Mouse (Mus musculus) heart, postnatal 36 days (tissue): ENCODE measurements at regions not wholly inside any gene's neighbourhood (a gene's known extent, or its start where the extent isn't known, plus 50 kb on each side); places are given as distances from the start of the nearest gene placed in this dataset.

Experiments
- DNase-seq, 2 experiments: peaks; one replicate each; pipeline ENCODE4 v3.0.0; 2021 to 2022
- intact Hi-C: fragments of 180-260 bp; cut with DNase I; formaldehyde crosslinking; loops from one replicate; pipeline ENCODE4 v1.15.1; 2025

DNA sequence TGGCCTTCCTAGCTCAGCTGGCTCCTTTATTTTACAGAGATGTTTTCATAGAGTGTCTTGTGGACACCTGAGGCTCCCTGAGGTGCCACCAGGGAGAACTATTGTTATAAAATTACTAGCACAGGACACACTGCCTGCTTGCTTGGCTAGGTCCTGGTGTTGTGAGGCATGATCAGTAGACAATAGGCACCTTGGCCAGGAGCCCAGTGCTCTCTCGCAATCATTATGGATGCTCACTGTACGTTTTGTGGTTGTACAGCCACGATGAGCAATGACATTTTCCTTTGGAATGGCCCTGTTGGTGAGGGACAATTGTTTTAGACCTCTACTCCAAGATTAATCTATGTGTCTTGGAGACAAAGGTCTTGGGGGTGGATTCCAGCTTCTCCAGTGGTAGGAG, 83.3 kb upstream of the Id2 start:
- no peak for DNase-seq
- intact Hi-C loops = no loop called here

DNA sequence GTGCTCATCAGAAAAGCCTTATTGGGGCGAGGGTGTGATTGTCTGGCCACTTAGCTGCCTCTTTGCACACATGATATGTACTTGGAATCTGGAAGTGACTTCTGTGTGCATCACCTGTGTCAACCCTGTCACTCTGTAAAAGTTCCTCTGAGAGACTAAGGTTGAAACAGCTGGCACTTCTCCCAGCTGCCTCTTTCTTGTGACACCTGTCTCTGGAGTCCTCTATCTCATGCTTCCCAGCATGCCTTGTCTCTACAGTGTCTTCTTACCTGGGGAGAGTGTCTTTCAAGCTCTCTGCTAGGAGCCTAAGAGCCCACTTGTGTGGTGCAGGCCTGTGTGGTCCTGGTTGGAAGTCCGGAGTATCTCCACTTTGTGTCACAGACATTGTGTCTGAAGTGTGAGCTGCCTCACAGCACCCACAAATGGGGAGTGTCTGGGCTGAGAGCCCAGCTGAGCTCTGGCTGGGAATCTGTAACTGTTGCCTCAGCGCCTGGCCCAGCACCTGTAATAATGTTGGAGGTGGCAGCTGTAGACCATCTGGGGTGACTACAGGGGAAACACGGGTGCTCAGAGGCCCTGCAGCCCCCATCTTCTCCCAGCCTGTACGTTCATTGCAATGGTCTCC, 81.7 kb upstream of the Id2 start:
- no peak for DNase-seq
- intact Hi-C loops = no loop called here

DNA sequence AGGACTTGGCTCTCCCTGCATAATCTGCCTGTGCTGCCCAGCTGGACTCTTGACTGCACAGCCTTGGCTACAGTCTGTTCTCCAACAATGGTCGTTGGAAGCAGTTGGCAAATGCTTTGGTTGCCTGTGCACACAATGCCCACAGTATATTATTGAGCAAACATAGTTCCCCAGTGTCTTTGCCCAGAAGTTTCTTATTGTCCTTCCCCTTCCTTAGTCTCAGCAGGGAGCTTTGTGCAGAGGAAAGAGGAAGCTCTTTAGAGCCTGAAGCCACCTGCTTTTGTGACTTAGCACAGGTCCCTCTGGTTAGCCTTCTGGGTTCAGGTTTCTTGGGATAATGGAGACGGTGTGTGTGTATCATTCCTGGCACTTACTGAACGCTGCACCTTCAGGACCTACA, 80.9 kb upstream of the Id2 start:
- intact Hi-C loops = no loop called here

DNA sequence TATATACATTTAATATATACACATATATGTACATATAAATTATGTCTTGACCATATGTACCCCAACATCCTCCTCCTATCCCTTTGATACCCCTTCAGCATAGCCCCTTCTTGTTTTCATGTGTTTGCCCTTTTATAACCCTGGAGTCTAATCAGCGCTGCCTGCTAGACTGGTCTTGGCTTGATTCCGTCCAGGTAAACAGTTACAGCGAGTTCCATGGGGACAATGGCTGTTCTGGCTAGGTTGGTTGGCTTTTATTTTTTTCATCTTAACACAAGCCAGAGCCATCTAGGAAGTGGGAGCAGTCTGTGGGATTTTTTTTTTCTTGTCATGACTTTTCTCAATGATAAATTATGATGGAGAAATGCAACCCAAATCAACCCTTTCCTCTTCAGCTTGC, 79.6 kb upstream of the Id2 start:
- intact Hi-C loops = no loop called here
- no peak for DNase-seq

More for the DNA sequence above, 80.9 kb upstream of the Id2 start:
- DNase-seq = no peak

DNA sequence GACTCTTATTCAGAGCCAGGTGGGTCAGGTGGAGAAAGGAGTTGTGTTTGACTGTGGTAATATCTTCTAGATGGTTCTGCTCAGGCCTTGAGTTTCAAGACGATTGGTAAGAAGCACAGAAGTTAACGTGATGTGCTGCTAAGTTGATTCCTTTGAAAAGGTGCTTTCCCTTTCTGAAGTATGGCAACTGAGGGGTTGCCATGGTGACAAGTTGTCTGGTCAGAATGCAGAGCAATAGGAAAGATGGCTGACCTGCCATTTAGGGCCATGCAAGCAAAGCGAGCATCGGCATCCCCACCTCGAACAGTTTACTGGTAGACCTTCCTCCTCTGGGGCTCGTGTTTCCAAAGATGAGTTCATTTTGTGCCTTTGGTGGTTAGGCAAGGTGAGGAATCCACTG, 76.1 kb upstream of the Id2 start:
- DNase-seq = no peak
- intact Hi-C loops = no loop called here

DNA sequence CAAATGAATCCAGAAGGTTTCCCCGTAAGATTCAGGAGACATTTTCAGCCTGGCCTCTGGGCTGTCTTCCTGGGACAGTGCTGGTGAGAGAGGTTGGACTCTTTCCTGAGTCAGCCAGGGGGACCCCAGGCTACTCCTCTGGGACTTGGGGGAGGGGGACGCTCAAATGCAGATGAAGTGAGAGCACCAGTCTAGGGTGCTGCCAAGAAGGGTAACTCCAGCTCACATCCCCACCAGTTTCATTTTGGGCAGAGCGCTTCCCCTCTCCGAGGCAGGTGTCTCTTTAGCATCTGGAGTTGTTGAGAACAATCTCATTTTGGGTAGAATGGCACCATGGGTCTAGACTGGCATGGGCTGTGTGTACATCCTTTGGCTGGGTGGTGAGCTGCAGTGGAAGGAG, 75.5 kb upstream of the Id2 start:
- no peak for DNase-seq
- intact Hi-C loops = no loop called here

DNA sequence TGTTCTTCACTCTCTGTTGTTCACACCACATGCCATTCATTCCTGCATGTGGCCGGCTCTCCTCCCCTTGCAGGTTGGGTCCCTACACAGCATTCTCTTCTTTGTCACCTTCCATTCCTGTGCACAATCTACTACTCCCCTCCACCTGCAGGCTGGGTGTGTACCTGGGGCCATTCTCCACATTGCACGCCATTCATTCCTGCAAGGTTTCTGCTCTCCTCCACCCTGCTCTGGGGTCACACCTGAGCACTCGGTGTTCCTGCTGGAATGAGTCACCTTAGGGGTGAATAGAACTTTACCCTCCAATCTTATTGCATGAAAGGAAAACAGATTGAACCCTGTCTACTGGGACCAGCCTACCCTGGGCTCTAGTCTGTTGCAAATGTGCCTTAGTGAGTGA, 72.7 kb upstream of the Id2 start:
- intact Hi-C loops = no loop called here
- no peak for DNase-seq

DNA sequence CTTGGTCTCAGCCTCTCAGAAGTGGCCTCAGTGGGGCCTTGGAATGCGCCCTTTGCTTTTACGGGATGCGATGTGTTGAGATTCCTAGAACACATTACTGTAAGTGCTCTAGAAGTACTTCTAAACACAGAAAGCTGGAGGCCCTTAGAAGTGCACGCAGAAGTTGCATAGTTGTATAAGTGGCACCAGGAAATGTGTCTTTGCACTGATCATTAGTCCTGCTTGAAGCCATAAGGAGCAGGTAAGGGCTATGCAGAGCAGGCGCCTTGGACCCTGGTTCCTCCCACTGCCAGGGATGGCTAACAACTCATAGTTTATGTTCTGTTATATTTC, 71.2 kb upstream of the Id2 start:
- intact Hi-C loops = no loop called here
- DNase-seq = no peak

DNA sequence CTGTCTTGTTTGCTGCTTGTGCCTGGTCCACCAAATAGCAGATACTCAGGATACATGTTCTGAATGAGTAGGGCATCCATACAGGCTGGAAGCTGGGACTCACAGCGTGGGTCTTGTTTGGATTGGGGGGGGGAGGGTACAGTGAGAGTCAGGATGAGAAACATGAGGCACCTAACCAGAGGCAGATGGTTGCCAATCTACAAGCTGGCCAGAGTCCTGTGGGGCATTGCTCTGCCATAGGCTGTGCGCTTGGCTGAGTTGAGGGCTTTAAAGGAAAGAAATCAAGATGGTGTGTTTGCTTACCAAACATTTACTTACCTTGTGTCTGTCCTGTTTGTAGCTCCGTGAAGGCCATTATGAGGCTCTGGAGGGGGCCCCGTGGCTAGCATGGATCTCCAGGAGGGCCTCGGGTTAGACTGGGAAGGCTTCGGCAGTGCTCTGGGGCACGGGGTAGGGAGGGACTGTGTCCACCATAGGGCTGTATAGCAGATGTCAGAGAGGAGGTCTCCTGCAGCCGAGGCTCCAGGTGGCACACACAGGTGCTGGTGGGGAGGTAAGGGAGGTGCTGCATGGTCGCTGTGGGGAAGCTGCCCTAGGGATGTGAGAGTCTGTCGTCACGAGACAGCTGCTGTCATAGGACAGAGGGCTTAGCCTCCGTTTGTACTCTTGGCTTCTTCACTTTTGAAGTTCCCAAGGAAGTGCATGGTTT, 70.7 kb upstream of the Id2 start:
- DNase-seq = no peak
- intact Hi-C loops = no loop called here

DNA sequence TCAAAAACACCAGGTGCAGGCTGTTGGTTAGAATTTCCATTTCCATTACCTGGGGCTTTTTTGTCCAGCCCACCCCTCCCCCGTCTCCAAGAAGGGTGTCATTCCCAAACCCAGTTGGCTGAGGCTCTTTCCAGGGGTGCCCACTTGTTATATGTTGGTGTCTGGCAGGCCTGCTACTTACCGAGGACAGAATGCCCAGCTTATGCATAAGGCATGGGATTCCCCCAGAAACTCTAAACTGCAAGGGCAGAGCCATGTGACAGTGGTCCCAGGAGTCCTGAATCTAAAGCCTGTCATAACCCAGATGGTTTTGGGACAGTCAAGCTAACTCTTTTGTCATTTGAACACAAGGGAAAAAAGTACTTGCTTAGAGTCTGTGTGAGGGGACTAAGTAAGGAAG, 69.6 kb upstream of the Id2 start:
- intact Hi-C loops = no loop called here
- no peak for DNase-seq

DNA sequence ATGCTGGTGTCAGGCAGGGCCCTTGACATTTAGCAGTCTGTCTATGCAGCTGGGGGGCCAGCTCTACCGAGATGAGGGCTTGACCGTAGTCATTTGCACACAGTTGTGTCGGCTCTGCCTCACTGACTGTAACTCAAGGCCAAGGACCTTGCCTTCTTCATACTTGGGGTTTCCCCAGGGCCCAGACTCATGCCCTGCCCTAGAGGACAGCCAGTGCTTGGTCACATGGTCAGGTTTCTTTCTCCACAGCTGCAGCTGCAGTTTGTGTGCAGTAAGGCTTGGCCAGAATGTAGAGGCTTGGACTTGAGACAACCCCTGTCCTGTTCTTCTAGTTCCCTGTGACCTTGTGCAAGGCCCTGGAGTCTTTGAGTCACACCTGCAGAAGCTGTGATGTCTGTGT, 68.7 kb upstream of the Id2 start:
- DNase-seq = peak in 1 of 2 experiments; percentile 30
- intact Hi-C loops = no loop called here

DNA sequence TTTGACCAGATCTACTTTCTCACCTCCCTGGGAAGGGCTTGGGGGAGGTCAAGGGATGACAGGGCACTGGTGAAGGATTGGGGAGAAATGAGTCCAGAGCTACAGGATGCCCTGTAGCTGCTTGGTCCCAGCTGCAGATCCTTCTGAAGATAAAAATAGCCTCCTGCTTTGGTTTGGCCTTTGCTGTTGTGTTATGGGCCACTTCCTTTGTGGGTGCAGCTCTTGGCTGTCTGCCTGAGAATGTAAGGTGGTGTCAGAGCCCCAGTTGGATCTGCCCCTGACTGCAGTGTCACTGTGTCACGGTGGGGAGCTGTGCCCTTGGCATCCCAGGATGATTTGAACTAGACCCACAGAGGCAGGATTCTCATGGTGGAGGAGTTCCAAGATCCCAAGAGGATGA, 67.8 kb upstream of the Id2 start:
- intact Hi-C loops = no loop called here
- DNase-seq = no peak

DNA sequence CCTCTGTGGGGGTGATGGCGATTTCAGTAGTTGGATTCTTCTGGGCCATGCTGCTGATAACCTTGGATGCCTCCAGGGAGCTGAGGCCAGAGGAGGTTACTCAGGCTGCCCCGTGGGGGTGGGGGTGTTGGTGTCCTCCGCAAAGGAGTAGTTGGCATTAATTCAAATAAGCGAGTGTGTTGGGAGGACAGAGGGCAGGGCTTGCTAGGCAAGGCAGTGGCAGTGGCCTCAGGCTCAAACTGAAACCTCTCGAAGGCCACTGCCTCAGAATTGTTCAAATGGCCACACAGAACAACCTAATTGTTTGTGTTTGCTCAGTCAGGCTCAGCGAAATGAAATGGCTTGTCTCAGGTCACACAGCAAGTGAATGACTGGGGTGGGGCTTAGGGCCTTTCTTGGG, 66.6 kb upstream of the Id2 start:
- intact Hi-C loops = no loop called here
- peak in 1 of 2 experiments; percentile 24 for DNase-seq

DNA sequence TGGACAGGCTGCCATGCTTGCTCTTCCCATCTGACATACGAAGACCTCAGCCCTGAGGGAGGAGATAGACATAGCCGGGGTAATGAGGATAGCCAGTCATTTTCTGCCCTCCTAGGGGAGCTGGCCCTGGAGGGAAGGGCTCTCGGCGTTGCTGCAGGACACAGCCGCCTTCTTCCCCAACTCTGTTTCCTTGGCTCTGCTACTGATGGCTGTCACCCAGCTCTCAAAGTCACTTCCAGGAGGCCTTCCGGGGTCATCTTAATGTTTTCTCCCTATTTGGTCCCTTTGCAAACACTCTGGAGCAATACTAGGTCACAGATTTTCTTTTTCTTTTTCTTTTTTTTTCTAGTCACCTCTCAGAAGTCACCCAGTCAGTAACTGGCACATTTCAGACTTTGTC, 65.9 kb upstream of the Id2 start:
- intact Hi-C loops = no loop called here
- no peak for DNase-seq

DNA sequence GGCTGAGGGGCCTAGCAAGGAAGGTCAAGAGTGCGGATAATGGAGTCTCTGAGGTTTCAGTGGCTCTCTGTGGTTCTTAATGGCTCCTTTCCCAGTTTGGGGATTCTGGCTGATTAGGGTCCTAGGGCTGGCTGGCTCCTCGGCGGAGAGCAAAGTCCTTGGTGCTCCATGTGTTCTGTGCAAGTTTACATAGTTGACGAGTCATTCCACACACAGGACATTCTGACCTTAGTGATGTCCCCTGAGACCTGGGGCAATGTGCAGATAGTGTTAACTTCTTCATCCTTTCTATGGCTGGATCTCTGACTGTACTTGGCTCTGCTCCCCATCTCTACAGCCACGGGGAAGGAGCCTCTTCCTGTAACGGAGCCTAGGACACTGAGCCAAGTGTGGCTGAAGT, 65.0 kb upstream of the Id2 start:
- no peak for DNase-seq
- intact Hi-C loops = loop anchor here (2.0 kb wide), 1 partner anchor 63 kb away; no protein-coding TSS in a partner anchor

DNA sequence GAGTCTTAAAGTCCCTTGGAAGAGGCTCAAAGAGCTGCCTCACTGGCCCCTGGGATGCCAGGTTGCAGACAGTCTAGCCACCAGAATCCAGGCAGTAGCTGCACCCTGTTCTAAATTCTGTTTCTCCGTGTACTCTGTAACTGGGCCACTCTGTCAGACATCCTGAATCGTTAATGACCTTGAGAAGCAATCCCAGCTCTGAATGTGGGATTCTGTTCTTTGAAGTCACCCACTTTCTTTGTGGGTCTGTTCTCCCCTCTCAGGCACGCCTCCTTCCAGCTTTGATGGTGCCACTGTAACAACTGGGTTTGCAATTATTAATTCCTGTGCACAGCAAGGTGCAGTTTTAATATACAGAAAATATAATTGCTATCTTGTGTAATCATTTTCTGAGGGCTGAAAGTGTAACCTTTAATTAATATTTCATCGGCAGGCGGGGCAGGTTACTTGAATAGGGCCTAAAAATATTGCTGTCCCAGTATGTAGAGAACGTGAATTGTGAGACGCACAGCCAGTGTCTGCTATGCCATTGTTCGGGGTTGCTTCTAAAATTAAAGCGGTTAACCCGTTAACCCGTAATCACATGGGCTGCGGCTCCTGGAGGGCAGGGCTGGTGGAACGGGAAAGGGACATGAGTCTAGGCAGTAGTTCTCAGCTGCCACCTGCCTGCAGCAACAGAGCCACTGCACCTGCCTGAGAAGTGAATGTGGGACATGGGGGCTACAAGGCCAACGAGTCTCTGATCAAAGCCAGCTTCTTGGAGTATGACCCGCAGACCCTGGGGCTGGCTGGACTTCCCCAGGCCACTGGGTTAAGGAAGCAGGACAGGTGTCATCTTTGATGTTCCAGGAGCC, 64.3 kb upstream of the Id2 start:
- no peak for DNase-seq
- intact Hi-C loops = loop anchor here (2.0 kb wide), 1 partner anchor 62 kb away; no protein-coding TSS in a partner anchor

DNA sequence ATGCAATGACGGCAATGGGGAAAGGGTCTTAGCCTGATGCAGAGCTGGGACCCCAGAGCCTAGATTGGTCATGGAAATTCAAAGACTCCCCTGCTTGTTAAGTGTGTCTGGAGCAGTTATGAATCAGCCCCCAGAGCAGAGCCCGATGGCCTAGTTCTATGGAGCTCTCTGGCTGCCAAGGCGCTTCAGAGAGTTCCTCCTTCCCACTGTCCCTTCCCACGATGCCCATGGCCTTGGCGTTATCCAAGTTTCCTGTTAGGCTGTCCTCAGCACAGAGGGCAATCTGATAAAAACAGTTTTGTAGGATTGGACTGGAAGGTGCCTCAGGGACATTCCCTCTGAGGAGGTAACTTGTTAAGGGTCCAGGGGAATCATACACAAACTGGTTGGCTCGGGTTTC, 62.2 kb upstream of the Id2 start:
- intact Hi-C loops = no loop called here

DNA sequence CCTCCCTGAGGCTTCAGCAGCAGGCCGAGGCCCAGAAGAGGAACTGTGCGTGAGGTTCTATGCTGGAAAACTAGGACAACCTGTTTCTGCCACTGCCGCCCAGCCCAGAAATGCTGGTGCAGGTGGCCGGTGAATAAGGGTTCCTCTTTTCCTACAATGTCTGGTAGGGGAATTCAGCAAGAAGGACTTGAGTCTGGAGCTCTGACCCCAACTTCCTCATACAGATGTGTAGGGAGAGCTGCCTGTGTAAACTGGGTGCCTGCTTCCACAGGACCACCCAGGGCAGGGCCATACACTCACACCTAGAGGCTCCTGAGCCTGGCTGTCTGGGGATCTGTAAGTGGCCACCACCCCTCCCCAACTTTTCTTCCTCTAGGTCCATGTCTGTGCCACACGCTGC, 60.3 kb upstream of the Id2 start:
- intact Hi-C loops = no loop called here
- DNase-seq = no peak

More for the DNA sequence above, 62.2 kb upstream of the Id2 start:
- no peak for DNase-seq

DNA sequence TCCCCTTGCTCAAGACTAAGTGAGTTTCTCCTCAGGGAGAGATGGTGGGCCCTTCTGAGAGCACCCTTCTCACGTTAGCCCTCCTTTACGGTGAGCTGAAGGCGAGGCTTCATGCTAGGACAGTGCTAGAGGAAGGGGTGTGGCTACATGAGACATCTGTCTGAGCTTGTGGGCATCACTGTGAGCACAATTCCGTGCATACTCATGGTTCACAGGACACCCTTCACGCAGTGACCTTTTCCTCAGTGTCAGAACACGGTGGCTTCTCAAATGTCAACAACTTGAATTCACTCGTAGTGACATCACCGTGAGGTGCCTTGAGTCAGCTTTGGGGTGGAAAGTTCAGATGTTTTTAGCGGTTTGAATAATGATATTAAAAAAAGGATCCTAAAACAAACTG, 58.5 kb upstream of the Id2 start:
- no peak for DNase-seq
- intact Hi-C loops = no loop called here

DNA sequence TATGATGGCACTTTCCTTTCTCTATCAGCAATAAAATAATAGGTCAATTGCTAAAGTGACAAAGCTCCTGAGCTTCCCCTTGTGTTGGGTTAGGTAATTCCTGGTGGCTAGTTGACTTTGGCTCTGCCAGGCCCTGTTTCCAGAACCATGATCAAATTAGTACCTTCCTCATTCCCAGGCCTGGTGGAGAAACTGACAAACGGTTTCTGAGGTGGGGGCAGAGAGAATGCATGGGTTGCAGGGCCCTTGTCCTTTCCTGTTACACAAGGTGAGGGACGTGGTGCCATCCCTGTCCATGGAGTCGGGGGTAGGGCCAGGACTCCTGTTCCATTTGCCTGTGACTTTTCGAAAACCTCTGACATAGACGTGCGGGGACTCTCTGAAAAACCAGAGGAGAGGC, 51.2 kb upstream of the Id2 start:
- no peak for DNase-seq
- intact Hi-C loops = no loop called here
